Mouse (Mus musculus) bone marrow macrophage, adult 2 months (primary cell): ENCODE results near the gene Pltp.
"Not testable (repeated sequence)": the region's sequence is repeated elsewhere in the genome, so short reads cannot be mapped to it uniquely, and the experiment has no call there.

Experiments
- CTCF ChIP-seq: IDR thresholded peaks from 2 replicates; pipeline ENCODE4 v1.5.1; 2012; ENCODE audit warnings: low read depth, mild to moderate bottlenecking, low read length, moderate library complexity
- POLR2A ChIP-seq: IDR thresholded peaks from 2 replicates; pipeline ENCODE4 v1.6.1; 2012; ENCODE audit warnings: mild to moderate bottlenecking, low read depth, low read length, borderline replicate concordance

GRCm38 (mm10) chr2:164863411-164863810 lies 5.9 kb upstream of the Pltp start:
- TF ChIP-seq CTCF, POLR2A: not testable (repeated sequence)
